Mouse (Mus musculus): ENCODE results near the gene Slco1a5.

DNA sequence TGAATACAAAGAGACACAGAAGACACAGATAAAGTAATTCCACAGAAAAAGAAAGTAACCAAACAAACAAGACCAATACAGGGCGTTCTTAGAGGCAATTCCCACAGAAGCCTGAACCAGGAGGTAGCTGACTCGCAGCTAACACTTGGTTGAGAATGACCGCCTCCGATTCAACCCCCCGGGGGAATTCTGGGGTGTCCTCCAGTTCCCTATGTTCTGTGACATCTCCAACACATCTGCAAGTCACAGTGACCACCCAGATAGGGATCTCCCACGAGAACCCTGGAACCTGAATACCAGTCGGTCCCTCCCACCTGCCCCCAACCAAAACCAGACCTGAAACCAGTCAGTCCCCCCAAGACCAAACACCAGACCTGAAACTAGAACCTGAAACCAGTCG is 128.5 kb downstream of the Slco1a5 start:
- TF ChIP-seq GATA1 (IDR thresholded peaks at IDR 0.05; ENCODE audit: low read length) (no peak), TAL1 (IDR thresholded peaks at IDR 0.05; ENCODE audit: low read length) (no peak)

All from erythroblast, embryonic 14.5 days (primary cell).